Mouse (Mus musculus): ENCODE data around the gene Adgrb3.

Adgrb3 gene
- long read RNA-seq, experiment 1 = 0 reads
- long read RNA-seq, experiment 2, partial matches to known transcripts = 0 of 1 reads
- long read RNA-seq, experiment 2, other reads (novel, unspliced or antisense) = 1 of 1 reads

DNA sequence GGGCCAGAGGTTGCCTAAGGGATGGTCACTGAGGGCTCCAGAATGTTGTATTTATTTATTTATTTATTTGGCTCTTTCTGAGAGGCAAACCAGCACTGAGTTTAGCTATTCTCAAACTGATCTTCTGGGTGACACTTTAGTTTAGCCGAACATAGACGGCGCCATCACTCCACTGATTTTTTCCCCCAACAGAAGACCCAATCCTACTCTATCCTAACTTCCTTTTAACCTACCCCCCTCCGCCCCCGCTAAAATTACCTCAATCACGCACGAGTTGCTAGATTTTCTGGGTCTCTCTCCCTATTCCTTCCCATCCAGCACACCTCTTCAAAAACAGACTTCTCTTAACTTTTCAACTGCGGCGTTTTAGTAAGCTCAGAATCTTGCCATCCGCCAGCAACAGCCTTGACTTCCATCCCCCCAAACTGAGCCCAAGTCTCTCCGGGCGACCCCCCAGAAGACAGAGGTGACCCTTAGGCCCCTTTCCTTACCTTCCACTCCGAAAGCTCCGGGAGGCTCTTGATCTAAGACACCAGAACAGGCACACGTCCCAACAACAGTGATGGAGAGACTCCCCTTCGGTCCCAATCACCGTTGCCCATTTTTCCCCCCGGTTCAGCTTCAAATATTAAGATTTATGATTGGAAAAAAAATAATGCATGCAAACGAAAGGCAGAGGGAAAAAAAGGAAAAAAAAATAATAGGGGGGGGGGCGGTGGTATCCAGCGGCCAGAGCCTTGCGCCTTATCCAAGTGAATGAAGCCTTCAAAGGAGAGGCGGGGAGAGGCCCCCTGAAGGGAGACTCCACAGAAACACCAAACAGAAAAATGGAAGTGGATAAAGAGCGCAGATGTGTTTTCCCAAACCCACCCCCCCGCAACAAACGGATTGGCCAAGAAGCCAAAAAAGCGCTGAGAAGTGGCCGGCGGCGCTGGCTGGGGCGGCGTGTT is at the start of gene Adgrb3:
Adgrb3 (minus strand) TSS at position 737 of the 950 bp plus-strand sequence.
- intact Hi-C loops (cut with DNase I) = loop anchor here (10.0 kb wide), 1 partner anchor 314 kb away; no protein-coding TSS in a partner anchor

DNA sequence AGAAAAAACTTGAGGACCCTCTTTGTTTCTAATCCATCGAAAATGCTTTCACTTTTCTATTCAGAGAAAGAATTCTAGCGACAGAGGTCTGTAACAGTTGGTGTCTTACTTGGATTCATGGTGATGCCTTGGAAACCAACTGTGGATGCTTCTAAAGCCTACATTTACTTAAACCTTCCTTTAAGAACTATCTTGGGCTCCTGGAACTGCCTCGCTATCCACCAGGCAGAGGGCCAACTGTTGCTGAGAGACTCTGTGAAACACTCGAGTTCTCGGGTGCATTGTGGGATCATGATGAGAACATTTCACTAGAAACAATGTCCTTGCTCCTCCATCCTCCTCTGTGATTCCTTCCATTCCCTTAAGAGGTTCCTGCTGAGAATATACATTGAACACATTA is 48.0 kb upstream of the Adgrb3 start:
- intact Hi-C loops (cut with DNase I) = no loop called here

DNA sequence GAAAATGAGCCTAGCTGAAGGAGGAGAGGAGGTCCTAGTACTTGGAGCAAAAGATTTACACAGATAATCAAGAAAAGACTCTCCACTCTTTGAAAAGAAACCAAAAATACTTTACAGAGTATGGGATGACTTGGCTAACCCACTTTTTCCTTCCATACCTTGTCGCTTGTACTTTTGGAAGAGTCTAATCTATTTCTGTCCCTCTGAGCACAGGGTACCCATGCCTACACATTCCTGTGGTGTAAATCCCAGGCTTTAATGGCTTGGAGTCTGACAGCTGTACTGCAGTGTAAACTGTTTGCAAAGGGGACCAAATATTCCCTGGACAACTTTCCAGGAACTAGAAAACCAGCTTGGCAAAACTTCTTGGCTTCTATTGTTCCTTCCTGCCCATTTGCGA is 28.0 kb upstream of the Adgrb3 start:
- intact Hi-C loops (cut with DNase I) = no loop called here

DNA sequence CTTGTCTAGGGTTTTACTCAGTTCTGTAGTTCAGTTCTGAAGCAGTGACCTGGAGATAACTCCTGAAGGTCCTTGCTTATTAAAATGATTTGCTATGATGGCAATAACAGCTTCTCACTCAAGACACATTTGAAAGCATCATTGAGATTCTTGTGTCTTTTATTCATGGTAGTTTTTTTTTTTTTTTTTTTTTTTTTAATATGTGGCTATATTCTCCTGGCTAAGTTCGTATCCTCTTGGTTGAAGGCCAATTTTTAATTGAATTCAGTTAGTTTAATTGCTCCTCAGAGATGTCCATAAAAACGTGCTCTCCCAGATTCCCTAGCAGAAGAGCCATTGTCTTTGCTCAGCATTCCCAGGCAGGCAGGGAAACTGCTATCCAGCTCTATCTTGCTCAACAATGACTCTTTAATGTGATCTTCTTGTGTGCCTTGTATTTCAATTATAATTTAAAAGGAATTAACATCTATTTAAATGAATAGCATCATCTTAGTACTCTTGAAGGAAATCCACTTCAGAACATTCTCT is 25.0 kb upstream of the Adgrb3 start:
- intact Hi-C loops (cut with DNase I) = no loop called here

DNA sequence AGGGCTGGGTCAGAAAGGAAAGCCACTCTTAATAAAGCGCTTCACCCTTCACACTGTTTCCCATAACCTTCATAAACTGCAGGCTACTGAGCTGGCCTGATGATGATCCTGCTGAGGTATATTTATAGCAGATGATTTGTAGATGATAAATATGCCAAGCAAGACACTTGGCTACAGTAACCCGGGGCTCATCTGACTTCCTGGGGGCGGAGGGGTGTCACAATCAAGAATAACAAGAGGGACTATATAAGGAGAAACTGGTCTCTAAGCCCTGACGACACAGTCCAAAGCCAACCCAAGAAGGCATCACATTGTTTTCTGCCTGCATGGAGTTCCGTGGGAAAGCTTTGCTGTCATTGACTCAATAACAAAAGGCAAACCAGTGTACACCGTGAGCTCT is 2.8 kb upstream of the Adgrb3 start:
- intact Hi-C loops (cut with DNase I) = no loop called here

DNA sequence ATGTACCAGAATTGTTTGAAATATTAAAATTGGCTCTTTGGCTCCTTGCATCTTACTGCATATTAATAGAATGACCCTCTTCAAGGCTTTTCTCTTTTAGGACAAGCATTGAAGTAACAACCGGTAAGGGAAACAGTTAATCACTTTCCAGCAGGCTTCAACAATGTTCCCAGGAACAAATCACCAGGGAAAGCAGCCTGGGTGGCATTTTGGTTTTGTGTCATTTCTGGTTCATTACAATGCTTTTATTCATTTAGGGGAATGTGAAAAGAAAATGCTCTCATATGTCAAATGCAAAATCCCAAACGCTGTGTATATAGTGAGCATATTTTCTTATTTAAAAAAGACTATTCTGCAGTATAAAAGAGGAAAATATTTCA is 2.0 kb upstream of the Adgrb3 start:
- intact Hi-C loops (cut with DNase I) = no loop called here

DNA sequence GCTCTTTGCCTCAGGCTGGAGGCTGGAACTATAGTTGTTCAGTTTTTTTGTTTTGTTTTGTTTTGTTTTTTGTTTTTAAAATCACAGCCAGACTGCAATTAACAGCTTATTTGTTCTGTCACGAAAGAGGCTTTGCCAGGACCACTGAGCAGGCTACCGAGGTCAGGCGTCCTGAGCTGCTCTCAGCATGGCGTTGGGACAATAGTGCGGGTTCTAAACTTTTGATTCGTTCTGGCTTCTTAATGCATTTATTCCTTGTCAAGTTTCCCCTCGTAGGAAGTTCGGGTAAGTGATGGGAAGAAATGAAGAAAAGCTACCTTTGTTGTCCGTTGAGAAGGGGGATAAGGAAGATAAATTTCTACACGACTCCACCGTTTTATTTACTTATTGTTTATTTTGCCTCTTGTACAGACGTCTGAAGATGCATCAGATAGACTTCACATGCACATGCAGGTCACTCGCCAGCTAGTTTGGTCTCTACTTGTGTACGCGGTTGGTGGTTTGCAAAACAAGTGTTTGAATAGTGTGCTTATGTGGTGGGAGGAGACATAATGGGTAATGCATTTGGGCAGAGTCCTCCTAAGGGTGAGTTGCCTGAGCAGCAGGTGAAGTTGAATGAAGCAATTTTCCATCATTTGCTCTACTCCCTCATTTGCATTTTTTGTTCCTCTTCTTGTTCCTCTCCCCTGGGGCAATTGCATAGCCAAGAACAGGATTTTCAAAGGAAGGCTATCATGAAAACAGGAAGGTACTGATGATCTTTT is 1.4 kb upstream of the Adgrb3 start:
- intact Hi-C loops (cut with DNase I) = no loop called here

DNA sequence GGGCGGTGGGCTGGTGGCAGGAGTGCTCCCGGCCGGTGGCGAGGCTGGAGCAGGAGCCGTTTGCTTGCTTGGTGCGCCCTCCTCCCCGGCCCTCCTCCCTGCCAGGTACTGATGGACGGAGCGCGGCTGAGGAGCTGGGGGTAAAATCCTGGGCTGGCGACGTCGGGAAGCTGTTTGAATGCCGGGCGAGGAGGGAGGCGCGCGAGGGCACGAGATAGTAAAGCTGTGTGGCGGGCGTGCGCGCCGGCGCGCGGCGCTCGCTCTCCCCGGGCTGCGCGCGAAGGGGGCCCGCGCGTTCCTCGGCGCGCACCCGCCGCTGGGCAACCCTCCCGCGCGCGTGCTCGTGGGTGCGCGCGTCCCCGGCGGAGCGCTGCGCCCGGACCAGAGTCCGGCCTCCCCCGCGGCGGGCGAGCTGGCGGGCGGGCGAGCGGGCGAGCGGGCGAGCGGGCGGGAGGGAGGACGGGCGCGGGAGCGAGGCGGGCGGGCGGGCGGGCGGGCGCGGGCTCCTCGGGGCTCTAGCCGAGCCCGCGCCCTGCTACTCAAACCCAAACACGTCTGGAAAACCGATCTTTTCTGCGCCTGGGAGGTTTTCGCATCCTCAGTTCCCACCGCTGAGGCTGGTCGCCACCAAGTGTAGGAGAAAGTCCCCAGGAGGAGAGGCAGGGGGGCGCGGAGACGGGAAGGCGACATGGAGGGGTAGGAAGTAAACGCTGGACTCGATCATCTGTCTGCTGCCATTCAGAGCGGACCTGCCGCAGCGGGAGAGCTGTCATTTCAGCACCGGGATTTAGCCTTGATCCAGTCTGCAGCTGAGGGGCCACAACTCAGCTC is 629 bp upstream of the Adgrb3 start:
- intact Hi-C loops (cut with DNase I) = loop anchor here (10.0 kb wide), 1 partner anchor 315 kb away; no protein-coding TSS in a partner anchor

DNA sequence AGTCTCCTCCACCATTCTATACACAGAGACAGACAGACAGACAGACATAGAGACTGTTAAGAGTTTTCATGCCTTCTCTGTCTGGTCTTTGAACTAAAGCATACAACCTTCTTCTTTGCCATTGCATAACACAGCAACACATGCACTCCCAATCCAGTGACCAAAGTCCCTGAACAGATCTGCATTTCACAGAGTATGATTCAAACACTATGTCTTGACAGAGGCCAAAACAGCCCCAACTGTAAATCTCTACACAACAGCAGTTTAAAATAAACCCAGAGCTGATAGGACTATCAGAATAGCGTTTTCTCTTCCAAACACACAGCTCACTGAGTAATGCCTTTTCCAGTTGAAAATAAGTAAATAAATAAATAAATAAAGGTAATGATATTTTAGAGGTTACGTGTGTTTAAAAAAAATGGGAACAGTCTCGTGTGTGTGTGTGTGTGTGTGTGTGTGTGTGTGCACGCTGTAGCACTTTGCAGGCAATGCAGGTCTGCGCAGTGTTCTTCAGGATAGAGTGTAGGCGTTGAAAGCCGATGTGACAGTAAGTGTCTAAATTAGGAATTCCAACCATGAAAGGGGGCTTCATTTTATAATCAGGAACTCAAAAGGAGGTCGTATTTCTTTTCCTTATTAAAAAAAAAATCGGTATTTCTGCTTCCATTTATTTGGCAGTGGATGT is 1.3 kb downstream of the Adgrb3 start:
- intact Hi-C loops (cut with DNase I) = loop anchor here (10.0 kb wide), 1 partner anchor 313 kb away; no protein-coding TSS in a partner anchor

DNA sequence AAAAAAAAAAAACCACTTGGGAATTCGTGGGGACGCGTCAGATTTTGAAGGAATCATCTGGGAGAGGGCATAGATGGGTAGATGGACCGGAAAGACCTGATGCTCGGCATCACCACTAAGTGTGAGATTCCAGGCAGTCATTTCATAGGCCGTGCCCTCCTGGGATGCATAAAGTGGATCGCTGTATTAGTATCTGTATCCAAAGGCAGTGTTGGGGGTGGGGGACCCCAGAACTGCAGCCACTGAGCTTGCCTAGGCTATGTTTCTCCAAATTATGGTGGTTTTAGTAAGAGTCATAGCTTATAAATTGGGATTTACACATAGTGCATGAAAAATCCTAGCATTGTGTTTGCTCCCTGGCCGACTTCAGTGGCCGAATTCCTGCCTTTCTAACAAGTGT is 2.1 kb downstream of the Adgrb3 start:
- intact Hi-C loops (cut with DNase I) = loop anchor here (10.0 kb wide), 1 partner anchor 313 kb away; no protein-coding TSS in a partner anchor

DNA sequence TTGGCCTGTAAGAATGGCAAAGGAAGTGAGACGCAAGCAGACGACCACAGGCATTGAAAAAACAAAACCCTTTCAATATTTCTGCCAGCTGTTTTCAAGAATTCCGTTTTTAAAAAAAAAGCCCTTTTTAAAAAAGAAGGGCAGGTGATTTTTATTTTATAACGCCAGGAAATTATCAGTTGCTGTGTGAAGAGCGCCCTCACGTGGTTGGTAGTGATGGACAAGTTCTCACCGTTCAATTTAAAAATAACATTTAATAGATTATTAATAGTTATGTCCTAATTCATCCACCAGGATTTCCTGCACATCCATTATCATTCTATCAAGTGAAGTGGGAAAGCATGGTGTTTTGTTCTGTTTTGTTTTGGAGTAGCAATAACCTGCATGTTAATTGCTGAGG is 2.7 kb downstream of the Adgrb3 start:
- intact Hi-C loops (cut with DNase I) = loop anchor here (10.0 kb wide), 1 partner anchor 312 kb away; no protein-coding TSS in a partner anchor

DNA sequence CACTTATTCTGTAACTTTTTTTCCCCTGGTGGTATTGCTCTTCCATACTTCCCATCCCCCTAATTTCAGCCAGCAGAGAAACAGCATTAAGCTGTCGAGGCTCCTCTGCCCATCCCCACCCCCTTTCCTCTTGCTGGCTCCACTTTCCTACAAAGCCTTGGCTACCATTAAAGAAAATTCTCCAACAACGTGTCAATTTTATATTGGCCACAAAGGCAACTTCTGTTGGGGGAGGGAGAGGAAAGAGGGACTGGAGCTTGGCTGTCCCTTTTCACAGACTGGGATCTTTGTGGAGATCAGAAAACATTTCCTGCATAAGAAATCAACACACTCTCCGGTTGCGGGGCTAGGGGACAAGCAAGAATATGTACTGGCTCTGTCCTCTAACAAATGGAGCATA is 4.9 kb downstream of the Adgrb3 start:
- intact Hi-C loops (cut with DNase I) = loop anchor here (10.0 kb wide), 1 partner anchor 310 kb away; no protein-coding TSS in a partner anchor

DNA sequence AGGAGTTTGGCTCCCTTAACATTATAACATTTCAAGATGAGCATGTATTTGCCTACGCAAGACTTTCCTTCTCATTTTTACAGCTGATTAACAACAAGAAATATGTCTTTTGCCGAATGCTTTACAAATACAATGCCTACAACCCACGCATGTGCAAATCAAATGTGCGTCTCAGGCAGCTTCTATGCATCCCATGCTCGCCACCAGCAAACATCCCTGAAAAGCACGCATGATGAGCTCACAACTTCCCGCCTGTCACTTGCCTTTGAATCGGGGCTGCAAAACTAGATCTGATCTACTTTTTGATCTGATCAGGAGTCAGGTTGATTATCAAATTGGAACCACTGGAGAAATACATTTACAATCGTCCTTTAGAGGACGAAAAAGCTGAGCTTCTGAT is 5.5 kb downstream of the Adgrb3 start:
- intact Hi-C loops (cut with DNase I) = loop anchor here (10.0 kb wide), 1 partner anchor 309 kb away; no protein-coding TSS in a partner anchor

DNA sequence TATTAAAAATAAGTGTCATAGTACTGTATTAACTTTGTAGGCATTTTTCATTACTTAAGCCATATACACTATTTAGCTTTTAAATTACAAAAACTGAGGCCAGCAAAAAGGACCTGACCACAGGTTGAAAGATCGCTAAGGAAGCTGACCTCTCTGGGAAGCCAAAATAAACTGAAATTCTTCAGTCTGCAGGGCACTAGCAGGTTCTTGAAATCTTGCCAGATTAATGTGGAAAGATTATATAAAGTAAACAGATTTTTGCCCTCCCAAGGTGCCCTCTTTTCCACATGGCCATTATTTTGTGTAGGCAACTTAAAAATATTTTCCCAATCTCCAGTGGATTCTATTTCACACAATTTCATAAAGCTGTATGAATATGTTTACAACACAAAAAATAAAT is 14.0 kb downstream of the Adgrb3 start:
- intact Hi-C loops (cut with DNase I) = no loop called here

DNA sequence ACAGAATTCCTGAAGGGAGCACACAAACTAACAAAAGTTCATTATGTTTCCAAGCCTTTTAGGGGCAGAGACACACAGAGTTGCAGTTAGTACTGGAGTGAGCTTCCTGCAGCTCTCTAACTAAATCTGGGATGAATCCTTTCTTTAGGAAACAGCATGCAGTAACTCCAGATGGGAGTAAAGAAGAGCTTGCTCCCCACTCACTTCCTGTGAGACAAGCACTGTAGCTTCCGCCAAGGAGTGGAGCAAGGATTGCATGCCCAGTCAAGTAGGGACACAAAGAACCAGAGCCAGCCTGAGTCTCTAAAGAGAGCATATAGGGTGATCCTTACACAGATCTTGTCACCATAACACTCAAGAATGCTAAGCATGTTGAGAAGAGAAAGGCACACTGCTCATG is 50.7 kb downstream of the Adgrb3 start:
- intact Hi-C loops (cut with DNase I) = no loop called here

DNA sequence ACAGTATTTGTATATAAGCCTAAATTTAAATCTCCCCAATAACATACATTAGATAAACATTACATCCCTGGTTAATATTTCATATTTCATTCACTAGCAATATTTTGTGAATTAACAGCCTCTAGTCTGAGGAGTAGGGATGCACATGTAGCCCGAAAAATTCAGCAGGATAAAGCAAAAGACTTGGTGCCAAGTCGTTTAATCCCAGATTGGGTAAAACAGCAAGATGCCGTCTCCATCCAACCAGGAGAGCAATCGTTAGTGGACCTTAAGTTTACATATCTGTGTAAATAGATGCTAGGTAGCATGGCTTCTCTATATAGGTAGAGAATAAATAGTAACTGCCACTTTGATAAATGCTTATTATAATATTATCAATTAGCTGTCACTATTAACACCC is 52.0 kb downstream of the Adgrb3 start:
- intact Hi-C loops (cut with DNase I) = no loop called here

DNA sequence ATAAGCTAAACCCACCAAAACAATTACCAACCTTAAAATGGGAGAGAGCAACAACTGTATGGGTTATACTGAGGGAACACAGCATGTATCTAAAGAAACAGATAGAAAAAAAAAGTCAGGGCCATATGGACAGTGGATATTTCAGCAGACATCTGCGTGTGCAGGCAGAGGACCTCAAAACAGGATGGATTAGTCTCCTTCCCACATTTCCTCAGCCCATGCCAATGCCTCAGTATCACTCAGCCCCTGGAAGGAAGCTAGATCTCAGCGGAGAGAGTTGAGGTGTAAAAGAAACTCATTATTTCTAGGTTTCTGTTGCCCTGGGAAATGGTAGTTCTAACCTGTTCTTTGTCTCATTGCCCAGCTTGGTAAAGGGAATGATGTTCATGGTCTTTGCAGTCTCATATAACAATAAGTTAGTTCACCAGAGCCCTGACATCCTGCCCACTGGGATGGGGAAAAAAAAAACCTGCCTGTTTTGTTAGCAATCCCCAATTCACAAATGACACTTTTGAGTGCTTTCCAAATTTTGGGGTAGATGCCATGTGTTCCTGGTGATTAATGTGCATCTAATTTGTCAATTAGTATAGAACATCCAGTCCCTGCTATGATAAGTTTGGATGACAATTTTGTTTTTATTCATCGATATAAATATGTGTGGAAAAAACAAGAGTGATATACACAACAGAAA is 53.9 kb downstream of the Adgrb3 start:
- intact Hi-C loops (cut with DNase I) = no loop called here

DNA sequence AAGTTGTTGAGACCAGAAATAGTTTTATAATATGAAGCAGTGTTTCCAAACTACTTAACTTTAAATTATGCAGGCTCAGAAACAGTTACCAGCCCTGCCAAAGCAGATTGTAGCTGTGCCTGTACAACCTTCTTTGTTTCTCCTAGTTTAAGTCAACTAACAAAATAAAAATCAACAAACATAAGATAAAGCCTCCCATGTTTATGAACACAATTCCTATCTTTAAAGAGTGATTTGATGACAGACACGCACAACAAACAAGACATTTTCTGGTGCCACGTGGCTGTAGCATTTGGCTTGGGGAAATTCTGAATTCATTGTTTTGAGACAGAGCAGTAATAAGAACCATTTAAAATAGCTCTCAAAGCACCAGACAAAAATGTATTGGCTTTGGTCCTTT is 60.5 kb downstream of the Adgrb3 start:
- intact Hi-C loops (cut with DNase I) = no loop called here

DNA sequence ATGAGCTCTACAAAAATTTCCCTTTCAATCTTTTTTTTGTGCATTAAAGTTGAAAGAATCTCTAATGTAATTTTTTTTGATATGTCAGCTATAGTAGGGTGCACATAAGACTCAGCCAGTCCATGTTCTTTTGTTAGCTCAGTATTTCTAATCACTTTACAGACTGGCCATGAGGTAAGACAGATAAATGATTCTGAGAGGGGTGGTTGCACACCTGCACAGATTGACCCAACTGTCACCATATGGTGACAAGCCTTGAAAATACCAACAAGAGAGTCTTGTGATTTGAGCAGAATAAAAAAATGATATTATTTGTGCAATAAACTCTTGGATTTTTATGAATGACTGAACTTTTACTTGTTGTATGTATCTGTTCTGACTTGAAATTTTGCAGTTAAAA is 74.2 kb downstream of the Adgrb3 start:
- intact Hi-C loops (cut with DNase I) = no loop called here
